Mouse (Mus musculus) gastrocnemius, postnatal 25 days (tissue): Measurements from ENCODE around the gene Gm17693. TPM values are rescaled to one million over a fixed set of nuclear protein-coding genes. Genes with fewer than 3 reads are reported as not detected.
"Not testable (repeated sequence)": the region's sequence is repeated elsewhere in the genome, so short reads cannot be mapped to it uniquely, and the experiment has no call there.

Experiments
- DNase-seq: peaks from one replicate; pipeline ENCODE4 v3.0.0; 2022
- long read RNA-seq, 2 experiments: library from polyadenylated mRNA; stranded (forward); transcript quantifications; one replicate each; pipeline ENCODE4 v2.0.0; 2021
- total RNA-seq, 2 experiments: library from RNA; stranded (reverse); gene quantifications; 1 replicate in 1 of 2; 2 replicates in 1 of 2; pipeline ENCODE4 v1.2.3; 2021

Gm17693 gene
- not detected for total RNA-seq
- long read RNA-seq, experiment 1: 0 reads
- long read RNA-seq, experiment 2: 0 reads

GRCm38 (mm10) chrX:125705144-125705543 is at the start of gene Gm17693:
Gene Gm17693, plus strand, starts transcription at chrX:125705444.
- DNase-seq: not testable (repeated sequence)
